Mouse (Mus musculus): ENCODE results near the gene Tsc2.
A peak's percentile ranks its signal among the peaks of the same experiment; 100 is the strongest.

Tsc2 gene

DNA sequence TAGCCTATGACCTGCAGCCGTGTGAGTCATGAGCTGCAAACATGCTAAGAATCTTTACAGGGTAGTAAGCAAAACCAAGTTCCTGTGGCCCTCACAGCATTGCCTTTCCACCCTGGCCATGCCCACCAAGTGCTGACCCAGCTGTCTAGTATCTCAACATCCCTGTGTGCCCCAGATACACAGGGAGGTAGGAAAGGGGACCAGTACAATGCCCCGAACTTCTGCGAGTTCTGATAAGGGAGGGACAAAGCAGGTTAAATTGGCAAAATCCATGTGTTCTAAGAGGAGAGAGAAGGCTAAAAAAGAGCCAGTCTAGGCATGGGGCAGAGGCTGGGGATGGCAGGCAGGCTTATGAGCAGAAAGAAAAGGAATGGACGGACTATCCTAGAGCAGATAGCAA is 24.1 kb downstream of the Tsc2 start:
- DNase-seq: no peak

DNA sequence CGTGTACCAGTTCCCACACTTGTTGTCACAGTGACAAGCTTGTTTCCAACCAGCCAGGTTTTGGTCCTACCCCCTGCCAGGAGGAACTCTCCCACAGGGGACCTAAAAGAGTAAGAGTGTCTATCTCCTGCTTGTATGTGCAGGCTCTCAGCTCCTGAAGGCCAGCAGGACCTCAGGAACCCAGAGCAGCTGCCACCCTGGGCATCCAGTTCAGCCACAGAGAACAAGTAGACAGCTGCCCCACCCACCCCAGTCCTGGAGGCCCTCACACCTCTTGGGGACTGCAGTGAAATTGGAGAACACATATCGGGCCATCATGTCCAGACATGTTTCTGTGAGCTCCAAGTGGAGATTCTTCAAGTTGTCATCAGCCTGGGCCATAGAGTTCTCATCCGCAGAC is 27.9 kb downstream of the Tsc2 start:
- no peak for DNase-seq

DNA sequence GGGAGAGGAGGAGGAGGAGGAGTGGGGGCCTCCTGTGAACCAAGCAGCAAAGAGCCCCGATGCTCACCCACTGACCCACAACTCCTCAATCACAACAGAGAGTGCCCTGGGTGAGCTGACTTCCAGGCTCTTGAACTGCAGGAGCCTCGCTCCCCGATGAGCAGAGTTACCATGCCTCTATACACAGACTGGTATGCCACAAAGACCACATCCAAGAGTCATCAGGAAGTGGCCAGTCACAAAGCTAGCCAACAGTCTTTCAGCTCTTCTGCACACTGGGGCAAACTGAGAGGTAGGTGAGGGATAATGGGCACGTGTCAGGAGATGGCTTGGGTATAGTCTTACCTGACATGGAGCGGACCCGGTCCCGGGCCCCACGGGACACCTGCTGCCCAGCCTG is 28.5 kb downstream of the Tsc2 start:
- no peak for DNase-seq

GRCm38 (mm10) chr17:24600502-24600901 is 31.9 kb downstream of the Tsc2 start:
- no peak for DNase-seq

DNA sequence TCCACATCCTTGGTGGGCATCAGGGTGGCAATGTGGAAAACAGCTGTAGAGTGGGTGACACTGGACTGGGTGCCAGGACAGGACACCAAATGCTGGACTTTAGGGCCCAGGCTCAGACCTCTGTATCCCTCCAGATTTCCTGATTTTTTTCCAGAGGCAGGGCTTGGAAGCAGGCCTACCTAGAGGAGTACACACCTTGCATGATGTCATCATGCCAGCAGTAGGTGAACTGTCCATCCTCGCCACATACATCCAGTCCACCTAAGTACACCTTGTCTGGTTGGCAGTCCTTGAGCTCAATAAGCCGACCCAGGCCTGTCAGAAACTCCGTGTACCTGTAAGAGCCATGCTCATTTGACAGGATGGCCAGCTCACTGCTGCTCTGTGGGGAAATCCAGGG is 34.4 kb downstream of the Tsc2 start:
- DNase-seq: no peak

GRCm38 (mm10) chr17:24596471-24597183 is 35.8 kb downstream of the Tsc2 start:
- DNase-seq: no peak

- no peak for DNase-seq
Measured at GRCm38 (mm10) chr17:24596073-24596466, 36.4 kb downstream of the Tsc2 start.

- DNase-seq: no peak
Measured at GRCm38 (mm10) chr17:24595126-24596072, 37.0 kb downstream of the Tsc2 start.

- DNase-seq: no peak
Measured at GRCm38 (mm10) chr17:24593992-24594890, 38.2 kb downstream of the Tsc2 start.

GRCm38 (mm10) chr17:24593248-24593647 is 39.2 kb downstream of the Tsc2 start:
- DNase-seq: no peak

DNA sequence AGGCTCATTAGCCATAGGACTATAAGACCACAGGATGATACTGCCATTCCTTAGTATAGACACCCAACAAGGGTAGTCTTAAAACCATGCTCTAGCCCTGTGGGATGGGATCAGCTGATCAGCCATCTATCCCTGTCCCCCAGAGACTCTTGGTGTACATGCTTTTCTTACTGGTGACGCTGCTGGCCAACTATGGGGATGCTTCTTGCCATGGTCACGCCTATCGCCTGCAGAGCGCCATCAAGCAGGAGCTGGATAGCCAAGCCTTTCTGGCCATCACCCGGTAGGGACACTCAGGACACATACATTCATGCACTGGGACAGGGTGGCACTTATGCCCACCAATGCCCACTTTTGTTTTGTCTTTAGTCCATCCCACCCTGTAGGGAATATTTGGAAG is 40.7 kb downstream of the Tsc2 start:
- DNase-seq: no peak

DNA sequence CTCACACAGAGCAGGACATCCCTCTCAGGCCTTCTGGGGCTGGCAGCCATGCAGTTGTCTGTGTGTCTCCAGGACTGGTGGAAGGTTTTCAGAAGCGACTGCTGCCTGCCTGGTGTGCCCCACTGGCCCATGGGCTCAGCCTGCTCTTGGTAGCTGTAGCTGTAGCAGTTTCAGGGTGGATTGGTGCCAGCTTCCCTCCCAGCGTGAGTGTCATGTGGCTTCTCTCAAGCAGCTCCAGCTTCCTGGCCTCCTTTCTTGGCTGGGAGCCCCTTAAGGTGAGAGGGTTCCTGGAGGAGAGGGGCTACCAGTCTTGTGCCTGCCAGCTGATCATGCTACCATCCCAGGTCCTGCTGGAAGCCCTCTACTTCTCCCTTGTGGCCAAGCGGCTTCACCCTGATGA is 41.5 kb downstream of the Tsc2 start:
- peak; percentile 46 for DNase-seq

DNA sequence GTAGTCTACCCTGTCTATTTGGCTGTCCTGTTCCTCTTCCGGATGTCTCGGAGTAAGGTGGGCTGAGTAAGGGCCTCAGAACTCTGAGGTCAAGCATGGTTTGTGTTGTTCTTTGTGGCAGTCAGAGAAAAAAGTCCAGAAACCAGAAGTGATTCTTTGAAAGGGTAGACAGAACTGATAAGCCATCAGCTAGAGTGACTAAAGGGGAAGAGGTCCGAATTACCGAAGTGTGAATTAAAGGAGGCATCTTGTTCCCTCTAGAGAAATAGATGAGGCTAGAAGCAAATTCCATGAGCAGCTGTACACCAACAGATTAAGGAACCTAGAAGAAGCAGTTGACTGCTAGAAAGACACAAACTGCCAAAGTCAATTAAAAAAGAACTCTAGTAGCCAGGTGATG is 45.9 kb downstream of the Tsc2 start:
- no peak for DNase-seq

DNA sequence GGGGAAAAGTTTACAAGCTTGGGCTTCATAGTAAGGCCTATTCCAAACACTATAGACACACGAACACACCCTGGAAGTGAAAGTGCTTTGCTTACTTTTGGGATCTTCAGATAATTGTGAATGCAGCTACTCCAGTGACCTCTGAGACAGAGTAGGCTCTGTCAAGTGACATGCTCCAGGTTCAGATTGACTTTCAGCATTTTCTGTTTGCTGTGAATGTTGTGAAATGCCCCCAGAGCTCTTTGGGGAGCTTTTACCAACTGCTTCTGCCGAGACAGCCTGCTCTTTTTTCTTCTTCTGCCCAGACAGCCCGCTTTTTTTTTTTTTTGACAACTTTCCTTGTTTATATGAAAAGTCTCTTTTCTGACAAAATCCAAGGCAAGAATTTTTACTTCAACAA is 47.9 kb downstream of the Tsc2 start:
- peak; percentile 28 for DNase-seq

DNA sequence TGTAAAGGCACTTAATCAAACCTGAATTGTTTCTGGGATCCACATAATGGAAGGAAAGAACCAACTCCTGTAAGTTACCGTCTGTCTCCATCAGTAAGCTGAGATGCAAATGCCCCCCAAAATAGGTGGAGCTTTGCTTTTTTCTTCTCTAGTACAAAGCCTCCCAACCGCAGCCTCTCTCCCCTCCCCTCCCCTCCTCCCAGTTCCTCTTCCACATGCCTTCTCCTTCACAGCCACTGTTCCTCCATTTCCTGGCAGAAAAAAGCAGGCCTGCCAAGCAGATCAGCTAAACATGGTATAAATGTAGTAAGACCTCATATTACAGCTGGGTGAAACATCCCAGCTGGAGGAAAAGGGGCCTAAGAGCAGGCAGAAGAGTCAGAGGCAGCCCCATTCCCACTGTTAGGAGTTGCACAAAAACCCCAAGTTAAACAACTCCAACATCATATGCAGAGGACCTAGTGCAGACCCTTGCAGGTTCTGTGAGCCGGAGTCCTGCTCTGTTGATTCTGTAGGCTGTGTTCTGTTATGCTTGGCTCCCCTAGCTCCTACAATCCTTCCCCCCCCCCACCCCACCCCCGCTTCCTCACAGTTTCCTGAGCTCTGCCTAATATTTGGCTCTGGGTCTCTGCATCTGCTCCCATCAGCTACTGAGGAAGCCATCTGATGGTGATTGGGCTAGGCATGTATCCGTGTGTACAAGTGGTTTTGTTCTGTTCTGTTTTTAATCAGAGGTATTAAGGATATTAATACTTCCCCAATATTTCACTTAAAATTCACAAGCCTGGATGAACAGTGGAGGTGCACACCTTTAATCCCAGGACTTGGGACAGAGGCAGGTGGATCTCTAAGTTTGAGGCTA is 48.6 kb downstream of the Tsc2 start:
- peak; percentile 15 for DNase-seq

- no peak for DNase-seq
Measured at GRCm38 (mm10) chr17:24580287-24580686, 52.1 kb downstream of the Tsc2 start.

DNA sequence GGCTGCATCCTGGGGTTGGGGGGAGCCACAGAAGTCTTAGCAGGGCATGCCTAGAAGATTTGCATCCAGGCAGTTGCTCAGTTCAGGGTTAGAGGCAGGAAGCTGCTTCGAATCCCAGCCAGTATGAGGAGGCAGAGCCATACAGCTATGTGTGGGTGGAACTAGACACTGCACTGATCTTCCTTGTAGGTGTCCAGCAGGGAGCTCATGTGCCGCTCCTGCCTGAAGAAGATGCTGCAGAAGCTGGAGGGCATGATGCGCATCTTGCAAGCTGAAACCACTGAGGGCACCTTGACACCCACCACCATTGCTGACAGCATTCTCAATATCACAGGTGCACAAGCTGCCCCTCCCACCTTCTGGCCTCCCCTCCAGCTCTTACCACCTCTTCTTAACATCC is 52.9 kb downstream of the Tsc2 start:
- no peak for DNase-seq

DNA sequence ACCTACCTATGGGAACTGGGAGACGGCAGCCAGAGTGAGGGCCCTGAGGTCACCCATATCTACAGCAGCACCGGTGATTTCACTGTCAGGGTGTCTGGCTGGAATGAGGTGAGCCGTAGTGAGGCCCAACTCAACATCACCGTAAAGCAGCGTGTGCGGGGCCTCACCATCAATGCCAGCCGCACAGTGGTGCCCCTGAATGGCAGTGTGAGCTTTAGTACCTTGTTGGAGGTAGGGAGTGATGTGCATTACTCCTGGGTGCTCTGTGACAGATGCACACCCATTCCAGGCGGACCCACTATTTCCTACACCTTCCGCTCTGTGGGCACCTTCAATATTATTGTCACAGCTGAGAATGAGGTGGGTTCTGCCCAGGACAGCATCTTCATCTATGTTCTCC is 58.6 kb downstream of the Tsc2 start:
- no peak for DNase-seq

GRCm38 (mm10) chr17:24572651-24573245 is 59.7 kb downstream of the Tsc2 start:
- DNase-seq: no peak

GRCm38 (mm10) chr17:24569837-24570236 is 62.6 kb downstream of the Tsc2 start:
- DNase-seq: no peak

DNA sequence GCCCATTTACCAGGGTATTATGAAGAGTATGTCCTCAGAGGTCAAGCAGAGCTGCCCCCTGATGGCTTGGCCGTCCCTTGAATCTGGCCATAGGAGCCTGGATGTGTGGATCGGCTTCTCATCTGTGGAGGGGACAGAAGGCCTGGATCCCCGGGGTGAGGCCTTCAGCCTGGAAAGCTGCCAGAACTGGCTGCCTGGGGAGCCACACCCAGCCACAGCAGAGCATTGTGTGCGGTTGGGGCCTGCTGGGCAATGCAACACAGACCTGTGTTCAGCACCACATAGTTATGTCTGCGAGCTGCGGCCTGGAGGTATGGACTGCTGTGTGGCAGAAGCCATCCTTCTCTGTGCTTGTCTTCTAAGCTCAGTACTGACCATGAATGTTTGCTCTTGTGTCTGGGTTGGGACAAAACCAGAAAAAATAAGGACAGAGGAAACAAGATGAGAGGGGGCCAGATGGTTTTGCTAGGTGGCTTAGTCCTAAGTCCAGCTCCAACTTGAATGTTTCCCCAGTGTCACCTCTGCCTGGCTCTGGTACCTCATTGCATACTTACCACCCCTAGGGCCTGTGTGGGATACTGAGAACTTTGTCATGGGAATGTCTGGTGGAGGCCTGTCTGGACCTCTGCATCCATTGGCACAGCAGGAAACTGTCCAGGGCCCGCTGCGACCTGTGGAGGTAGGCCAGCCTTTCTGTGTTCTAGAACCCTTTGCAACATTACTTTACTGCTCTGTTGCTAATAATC is 65.2 kb downstream of the Tsc2 start:
- peak; percentile 75 for DNase-seq

All from lung, postnatal 36 days (tissue).